Mouse (Mus musculus) testis, adult 2 months (tissue): ENCODE measurements around the gene Timm8b.

ENCODE experiments used
- CTCF ChIP-seq: fragments of 200-500 bp; IDR thresholded peaks from 2 replicates; pipeline ENCODE4 v1.5.1; 2012; ENCODE audit warnings: low read depth, mild to moderate bottlenecking, inconsistent platforms, low read length, moderate library complexity; ENCODE audit not compliant: control insufficient read depth, insufficient read depth, insufficient replicate concordance
- POLR2A ChIP-seq: fragments of 200-500 bp; IDR thresholded peaks from 2 replicates; pipeline ENCODE4 v1.6.1; 2012; ENCODE audit warnings: low read depth, mild to moderate bottlenecking, inconsistent platforms, low read length, moderate library complexity; ENCODE audit not compliant: control insufficient read depth

- TF ChIP-seq CTCF (no peak), POLR2A (no peak)
These were observed 12.7 kb upstream of the Timm8b start for GRCm38 (mm10) chr9:50590856-50591518.
